Mouse (Mus musculus) hindbrain, embryonic 16.5 days (tissue): ENCODE measurements at regions not wholly inside any gene's neighbourhood (a gene's known extent, or its start where the extent isn't known, plus 50 kb on each side); places are given as distances from the start of the nearest gene placed in this dataset.
A peak's percentile ranks its signal among the peaks of the same experiment; 100 is the strongest.

Source experiments
- ATAC-seq: fragments of 200-750 bp; cut with Nextera tagmentation; 2 replicates; pipeline ENCODE4 v1.8.0; 2017; ENCODE audit warnings: moderate TSS enrichment, moderate library complexity
- H3K27ac ChIP-seq: fragments of 300-500 bp; sonication (generic); 2 replicates; pipeline ENCODE4 v1.5.1; 2014; ENCODE audit warnings: low read depth, mild to moderate bottlenecking, control low read depth, low read length, moderate library complexity
- H3K27me3 ChIP-seq: fragments of 300-500 bp; sonication (generic); replicated peaks from 2 replicates; pipeline ENCODE4 v1.6.1; 2014; ENCODE audit warnings: low read length; ENCODE audit not compliant: control insufficient read depth, insufficient read depth
- H3K36me3 ChIP-seq: fragments of 300-500 bp; sonication (generic); 2 replicates; pipeline ENCODE4 v1.6.1; 2014; ENCODE audit warnings: mild to moderate bottlenecking, low read length, moderate library complexity, mixed read lengths; ENCODE audit not compliant: control insufficient read depth, insufficient read depth
- H3K4me1 ChIP-seq: fragments of 300-500 bp; sonication (generic); 2 replicates; pipeline ENCODE4 v1.6.1; 2014; ENCODE audit warnings: low read depth, low read length; ENCODE audit not compliant: control insufficient read depth, insufficient read depth
- H3K4me2 ChIP-seq: fragments of 300-500 bp; sonication (generic); 2 replicates; pipeline ENCODE4 v1.6.1; 2014; ENCODE audit warnings: mild to moderate bottlenecking, low read length, control low read depth, moderate library complexity
- H3K4me3 ChIP-seq: fragments of 300-500 bp; sonication (generic); 2 replicates; pipeline ENCODE4 v1.5.1; 2014; ENCODE audit warnings: mild to moderate bottlenecking, low read length, control low read depth, moderate library complexity
- H3K9ac ChIP-seq: fragments of 300-500 bp; sonication (generic); 2 replicates; pipeline ENCODE4 v1.6.1; 2014; ENCODE audit warnings: low read depth, mild to moderate bottlenecking, control low read depth, low read length, moderate library complexity
- H3K9me3 ChIP-seq: fragments of 300-500 bp; sonication (generic); 2 replicates; pipeline ENCODE4 v1.6.1; 2014; ENCODE audit warnings: mild to moderate bottlenecking, low read length, moderate library complexity; ENCODE audit not compliant: control insufficient read depth
- WGBS: fragments of 180-500 bp; shearing (Covaris S2); extraction: QIAGEN DNeasy Blood & Tissue Kit; methylation state at CpG from one replicate; pipeline ENCODE4 v1.1.7; 2014; 5-methylcytosine and 5-hydroxymethylcytosine counted together

DNA sequence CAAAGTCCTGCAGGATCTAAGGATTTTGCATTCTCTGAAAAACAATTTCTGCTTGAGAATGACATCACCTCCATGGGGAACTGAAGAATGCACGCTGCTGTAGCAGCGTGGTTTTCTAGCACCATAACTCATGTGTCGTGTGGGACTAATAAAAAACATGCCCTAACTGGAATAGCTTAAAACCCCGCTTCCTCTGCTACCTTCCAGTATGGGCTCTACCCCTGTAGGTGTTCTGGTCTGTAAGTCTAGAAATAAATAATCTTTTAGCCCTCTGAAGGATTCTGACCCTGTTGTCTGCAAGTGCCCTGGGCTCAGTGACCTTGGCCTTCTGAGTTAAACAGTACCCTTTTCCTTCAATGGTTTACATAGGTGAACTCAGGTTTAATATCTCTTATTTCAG is 282.8 kb downstream of the Stim2 start:
- Histone ChIP-seq H3K9me3 (no peaks in the 10 kb centered on the region), H3K4me2 (no peak overlapping the region), H3K4me1 (no peaks in the 10 kb centered on the region), H3K27me3 (no peaks in the 10 kb centered on the region), H3K4me3 (no peak overlapping the region), H3K9ac (no peak overlapping the region), H3K36me3 (no peaks in the 10 kb centered on the region), H3K27ac (no peak overlapping the region)
- ATAC-seq = no peak
- WGBS = 67% methylated on average over 4 of the region's 4 CpGs

DNA sequence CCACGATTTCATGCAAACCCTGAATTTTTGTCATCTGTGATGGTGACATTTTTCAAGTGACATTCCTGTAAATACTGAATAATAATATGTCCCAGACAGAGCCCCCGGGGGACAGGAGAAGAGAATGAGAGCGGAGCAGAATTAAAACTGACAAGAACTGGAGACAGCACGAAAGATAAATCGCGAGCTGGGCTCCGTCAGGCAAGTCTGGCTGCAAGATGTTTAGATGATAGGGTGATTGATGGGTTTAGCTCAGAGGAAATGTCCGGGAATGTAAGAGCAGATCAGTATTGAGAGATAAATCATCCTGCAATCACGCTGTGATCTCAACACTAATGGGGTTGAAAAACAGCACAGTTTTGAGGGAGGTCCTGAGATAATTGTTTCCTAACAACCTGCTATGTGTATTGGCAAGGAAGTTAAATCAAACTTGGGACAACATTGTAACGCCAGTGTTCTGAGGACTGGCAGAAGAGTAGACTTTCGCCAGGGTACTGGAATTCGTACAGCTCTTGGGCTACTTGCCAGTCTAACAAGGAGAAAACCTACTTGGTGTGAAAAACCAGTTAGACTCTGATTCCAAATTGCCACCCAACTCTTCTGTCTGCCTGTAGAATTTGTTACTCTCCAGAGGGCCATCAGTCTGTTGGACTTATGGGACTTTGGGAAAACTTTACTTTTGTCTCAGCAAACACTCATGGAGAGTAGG is 292.2 kb downstream of the Stim2 start:
- Histone ChIP-seq H3K27me3 (no peaks in the 10 kb centered on the region), H3K9ac (no peak overlapping the region), H3K9me3 (no peaks in the 10 kb centered on the region), H3K27ac (no peak overlapping the region), H3K4me3 (no peak overlapping the region), H3K4me2 (no peak overlapping the region), H3K4me1 (no peaks in the 10 kb centered on the region), H3K36me3 (no peaks in the 10 kb centered on the region)
- 41% methylated on average over 12 of the region's 12 CpGs for WGBS
- ATAC-seq = peak; percentile 68

DNA sequence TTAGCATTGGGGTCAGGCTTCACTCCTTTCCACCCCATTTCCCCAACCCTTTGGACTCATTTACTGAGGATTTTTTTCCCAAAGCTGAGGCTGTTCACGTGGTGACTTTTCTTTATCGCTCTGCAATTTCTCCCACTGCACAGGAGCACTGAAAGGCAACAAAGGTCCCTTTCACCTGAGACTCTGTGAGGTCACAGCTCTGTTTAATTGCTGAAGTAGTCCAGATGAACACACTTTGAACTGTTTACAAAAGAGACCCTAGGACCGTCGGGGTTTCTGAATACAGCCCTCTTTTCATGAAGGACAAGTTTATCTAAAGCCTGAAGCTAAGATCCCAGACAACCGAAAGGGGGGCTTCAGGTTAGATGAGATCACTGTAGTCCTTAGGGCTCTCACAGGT is 293.6 kb downstream of the Stim2 start:
- H3K9me3 ChIP-seq = no peaks in the 10 kb centered on the region
- H3K27me3 ChIP-seq = no peaks in the 10 kb centered on the region
- WGBS = 57% methylated on average over 5 of the region's 5 CpGs
- H3K36me3 ChIP-seq = no peaks in the 10 kb centered on the region
- H3K27ac ChIP-seq = no peak overlapping the region
- H3K4me2 ChIP-seq = no peak overlapping the region
- no peak overlapping the region for H3K4me3 ChIP-seq
- no peaks in the 10 kb centered on the region for H3K4me1 ChIP-seq
- no peak for ATAC-seq
- no peak overlapping the region for H3K9ac ChIP-seq

DNA sequence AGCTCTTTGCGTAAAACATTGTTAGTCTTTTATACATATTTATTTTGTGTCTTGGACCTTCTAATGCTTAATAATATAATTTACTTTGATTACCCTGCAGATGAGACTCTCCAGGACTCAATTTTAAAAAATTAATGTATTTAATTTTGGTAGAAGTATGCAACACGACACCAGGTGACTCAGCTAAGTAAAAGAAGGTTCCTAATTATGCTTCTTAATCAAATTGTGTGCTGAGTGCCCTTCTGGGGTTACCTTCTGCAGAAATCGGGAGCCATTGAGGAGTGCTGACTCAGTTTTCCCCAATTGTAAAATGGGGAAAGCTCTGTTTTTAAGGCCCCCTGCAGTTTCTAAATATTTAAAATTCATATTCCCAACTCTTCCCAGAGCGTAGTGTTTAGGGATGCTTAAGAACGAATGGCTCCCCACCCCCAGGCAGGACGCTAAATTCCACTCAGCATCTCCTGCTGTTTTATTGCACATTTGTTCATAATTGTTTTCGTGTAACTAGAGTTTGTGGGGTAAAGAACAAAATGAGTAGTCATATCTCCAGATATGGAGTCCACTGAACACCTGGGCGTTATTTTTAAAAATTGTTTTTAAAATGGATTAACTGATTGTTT is 315.5 kb downstream of the Stim2 start:
- H3K9me3 ChIP-seq = no peaks in the 10 kb centered on the region
- H3K27me3 ChIP-seq = no peaks in the 10 kb centered on the region
- no peak overlapping the region for H3K9ac ChIP-seq
- no peak for ATAC-seq
- no peaks in the 10 kb centered on the region for H3K36me3 ChIP-seq
- WGBS = 71% methylated on average over 8 of the region's 8 CpGs
- no peaks in the 10 kb centered on the region for H3K4me1 ChIP-seq
- no peak overlapping the region for H3K4me2 ChIP-seq
- no peak overlapping the region for H3K4me3 ChIP-seq
- H3K27ac ChIP-seq = no peak overlapping the region

DNA sequence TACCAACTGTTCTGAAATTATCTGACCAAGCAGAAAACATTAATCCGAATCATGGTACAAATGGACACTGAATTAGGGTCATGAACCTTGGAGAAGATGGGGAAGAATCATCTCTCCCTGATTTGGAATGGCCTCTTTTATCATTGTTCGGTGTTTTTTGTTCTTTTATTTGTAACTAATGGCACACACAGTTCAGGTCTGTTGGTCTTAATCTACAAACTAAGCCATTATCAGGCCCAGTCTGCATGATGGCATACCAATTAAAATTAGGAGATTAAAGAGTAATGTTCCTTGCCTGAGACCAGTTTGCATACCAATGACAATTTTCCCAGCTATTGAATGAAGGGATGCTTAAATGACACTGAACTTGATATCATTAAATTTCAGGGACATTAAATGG is 332.1 kb downstream of the Stim2 start:
- Histone ChIP-seq H3K9me3 (no peaks in the 10 kb centered on the region), H3K27ac (no peak overlapping the region), H3K4me3 (no peak overlapping the region), H3K36me3 (no peaks in the 10 kb centered on the region), H3K4me2 (no peak overlapping the region), H3K4me1 (no peaks in the 10 kb centered on the region), H3K9ac (no peak overlapping the region), H3K27me3 (no peaks in the 10 kb centered on the region)
- WGBS = 69% methylated on average over 2 of the region's 2 CpGs
- ATAC-seq = no peak

DNA sequence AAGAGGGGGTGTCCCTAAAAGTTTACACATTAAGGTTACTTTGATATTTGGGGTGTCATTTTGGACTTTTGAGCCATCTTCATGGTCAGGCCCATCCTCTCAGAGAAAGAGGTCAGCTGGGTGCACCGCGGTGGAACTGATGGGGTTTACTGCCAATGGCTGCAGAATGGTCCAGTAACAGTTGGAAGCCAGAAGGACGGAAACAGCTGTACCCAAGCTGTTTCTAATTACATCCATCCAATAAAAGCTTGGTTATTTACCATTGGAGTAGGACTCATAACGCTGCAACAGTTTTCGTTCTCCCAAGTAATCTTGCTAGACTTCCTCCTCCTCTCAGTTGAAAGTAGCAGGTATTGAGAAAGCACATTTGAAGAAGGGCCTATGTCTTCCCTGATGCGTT is 344.7 kb downstream of the Stim2 start:
- H3K4me3 ChIP-seq = no peak overlapping the region
- 82% methylated on average over 6 of the region's 6 CpGs for WGBS

DNA sequence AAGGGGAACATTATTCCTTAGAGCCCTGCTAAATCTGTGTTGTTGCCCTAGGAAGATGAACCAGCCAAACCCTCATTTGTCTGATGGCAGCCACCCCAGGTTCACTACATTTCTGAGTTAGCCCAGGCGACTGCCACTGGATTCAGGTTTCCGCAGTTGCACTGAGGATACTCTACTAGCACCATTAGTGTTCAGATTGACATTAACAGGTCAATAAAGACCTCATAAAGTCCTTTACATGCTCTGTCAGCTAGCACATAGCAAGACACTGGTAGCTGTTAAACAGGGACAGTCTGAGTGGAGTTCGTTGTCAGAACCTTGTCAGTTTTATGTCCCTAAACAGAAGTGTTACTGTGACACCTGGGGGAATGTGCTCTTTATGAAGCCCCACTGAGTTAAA is 345.1 kb downstream of the Stim2 start:
- no peak overlapping the region for H3K9ac ChIP-seq
- no peak for ATAC-seq

More for the DNA sequence above, 344.7 kb downstream of the Stim2 start:
- Histone ChIP-seq H3K36me3 (no peaks in the 10 kb centered on the region), H3K27ac (no peak overlapping the region), H3K27me3 (no peaks in the 10 kb centered on the region), H3K9ac (no peak overlapping the region), H3K4me2 (no peak overlapping the region), H3K9me3 (no peaks in the 10 kb centered on the region), H3K4me1 (no peaks in the 10 kb centered on the region)
- ATAC-seq = no peak

DNA sequence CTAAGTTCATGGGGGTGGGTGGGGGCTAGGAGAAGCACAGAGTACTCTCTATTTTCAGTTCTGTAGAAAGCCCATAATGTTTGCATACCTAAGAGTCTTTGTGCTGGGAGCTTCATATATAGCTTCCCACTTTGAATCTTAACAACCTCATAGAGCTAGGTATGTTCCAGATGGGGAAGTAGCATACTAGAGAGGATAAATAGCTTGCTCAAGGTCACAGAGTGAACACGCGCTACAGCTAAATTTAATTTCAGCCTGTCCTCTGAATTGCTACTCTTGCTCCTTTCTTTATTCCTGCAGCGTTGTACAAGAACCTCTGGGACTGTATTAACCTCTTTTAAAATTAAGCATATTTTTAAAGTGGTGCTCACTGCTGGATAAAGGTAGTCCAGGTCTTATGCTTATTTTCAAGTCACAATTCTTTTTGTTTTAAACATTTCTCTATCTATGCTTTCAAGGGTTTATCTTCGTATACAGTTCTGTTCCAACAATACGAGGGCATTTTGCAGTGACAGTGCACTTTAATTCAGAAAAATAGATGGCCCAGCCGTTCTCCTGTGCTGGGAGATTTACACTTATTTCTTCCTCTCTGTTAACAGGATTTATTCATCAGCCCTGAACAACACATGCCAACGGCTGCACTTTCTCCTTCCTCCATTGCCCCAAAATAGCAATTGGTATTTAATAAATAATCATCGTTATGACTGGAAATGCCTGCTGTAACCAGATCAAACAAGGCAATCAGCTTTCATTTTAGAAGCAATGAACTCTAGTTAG is 350.7 kb downstream of the Stim2 start:
- Histone ChIP-seq H3K27ac (no peak overlapping the region), H3K4me3 (no peak overlapping the region), H3K4me2 (no peak overlapping the region), H3K36me3 (no peaks in the 10 kb centered on the region), H3K9ac (no peak overlapping the region), H3K4me1 (no peaks in the 10 kb centered on the region), H3K27me3 (no peaks in the 10 kb centered on the region), H3K9me3 (no peaks in the 10 kb centered on the region)
- ATAC-seq = peak; percentile 63
- WGBS = 57% methylated on average over 8 of the region's 8 CpGs

More for the DNA sequence above, 345.1 kb downstream of the Stim2 start:
- Histone ChIP-seq H3K27me3 (no peaks in the 10 kb centered on the region), H3K4me1 (no peaks in the 10 kb centered on the region), H3K9me3 (no peaks in the 10 kb centered on the region), H3K27ac (no peak overlapping the region), H3K36me3 (no peaks in the 10 kb centered on the region), H3K4me3 (no peak overlapping the region), H3K4me2 (no peak overlapping the region)
- whole genome bisulfite sequencing = 76% methylated on average over 3 of the region's 3 CpGs

DNA sequence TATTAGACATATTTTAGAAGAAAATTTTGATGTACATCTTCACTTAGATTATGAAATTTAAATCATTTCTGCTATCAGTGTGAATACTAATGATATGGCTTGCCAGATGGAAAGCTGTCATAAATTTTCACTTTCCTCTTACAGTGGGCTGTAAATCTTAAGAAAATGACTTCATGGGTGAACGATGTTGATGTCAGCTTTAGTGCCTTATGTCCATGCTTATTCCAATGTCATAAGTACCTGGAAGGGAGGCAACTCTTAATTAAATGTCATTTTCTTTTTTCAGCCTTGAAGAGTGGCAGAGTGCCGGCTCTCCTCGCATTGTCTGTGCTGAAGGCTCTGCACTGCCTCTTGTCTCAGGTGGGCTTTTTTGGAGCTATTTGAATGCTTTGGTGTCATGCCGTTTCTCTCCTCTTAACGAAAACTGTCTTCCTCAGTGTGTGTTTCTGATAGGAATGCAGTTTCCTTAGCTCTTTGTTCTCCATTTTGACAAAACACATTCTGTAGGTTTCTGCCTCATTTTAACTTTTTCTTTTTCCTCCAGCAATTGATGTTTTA is 351.6 kb downstream of the Stim2 start:
- Histone ChIP-seq H3K4me3 (no peak overlapping the region), H3K36me3 (no peaks in the 10 kb centered on the region), H3K9ac (no peak overlapping the region), H3K4me2 (no peak overlapping the region), H3K4me1 (no peaks in the 10 kb centered on the region), H3K9me3 (no peaks in the 10 kb centered on the region), H3K27ac (no peak overlapping the region), H3K27me3 (no peaks in the 10 kb centered on the region)
- 44% methylated on average over 5 of the region's 5 CpGs for WGBS
- ATAC-seq = no peak
